Mouse (Mus musculus) embryonic facial prominence, embryonic 12.5 days (tissue): ENCODE results near the gene Nkain1. TPM values are rescaled to one million over a fixed set of nuclear protein-coding genes. Genes with fewer than 3 reads are reported as not detected.
A peak's percentile ranks its signal among the peaks of the same experiment; 100 is the strongest.

Experiments used
- ATAC-seq: fragments of 200-750 bp; cut with Nextera tagmentation; 2 replicates; pipeline ENCODE4 v1.8.0; 2017; ENCODE audit not compliant: insufficient number of reproducible peaks, insufficient read depth, low FRiP score, low TSS enrichment
- H3K27ac ChIP-seq: fragments of 300-500 bp; sonication (generic); 2 replicates; pipeline ENCODE4 v1.5.1; 2016; ENCODE audit warnings: mild to moderate bottlenecking
- H3K27me3 ChIP-seq: fragments of 300-500 bp; sonication (generic); 2 replicates; pipeline ENCODE4 v1.6.1; 2016; ENCODE audit warnings: mild to moderate bottlenecking, moderate library complexity
- H3K36me3 ChIP-seq: fragments of 300-500 bp; sonication (generic); 2 replicates; pipeline ENCODE4 v1.6.1; 2016; ENCODE audit warnings: mild to moderate bottlenecking
- H3K4me1 ChIP-seq: fragments of 300-500 bp; sonication (generic); 2 replicates; pipeline ENCODE4 v1.6.1; 2016
- H3K4me2 ChIP-seq: fragments of 300-500 bp; sonication (generic); replicated peaks from 2 replicates; pipeline ENCODE4 v1.6.1; 2016; ENCODE audit warnings: mild to moderate bottlenecking, moderate library complexity
- H3K4me3 ChIP-seq: fragments of 300-500 bp; sonication (generic); 2 replicates; pipeline ENCODE4 v1.5.1; 2016; ENCODE audit warnings: mild to moderate bottlenecking
- H3K9ac ChIP-seq: fragments of 300-500 bp; sonication (generic); 2 replicates; pipeline ENCODE4 v1.6.1; 2016; ENCODE audit warnings: mild to moderate bottlenecking, moderate library complexity
- H3K9me3 ChIP-seq: fragments of 300-500 bp; sonication (generic); 2 replicates; pipeline ENCODE4 v1.6.1; 2016; ENCODE audit warnings: mild to moderate bottlenecking, moderate library complexity
- WGBS: fragments of 180-500 bp; shearing (Covaris S2); methylation state at CpG from one replicate; pipeline ENCODE4 v1.1.7; 2016; 5-methylcytosine and 5-hydroxymethylcytosine counted together
- polyA plus RNA-seq: library from polyadenylated mRNA; unstranded; fragments of >200 nt; fragmentation: Nextera tagmentation; extraction: Ambion mirVana; gene quantifications from 2 replicates; pipeline ENCODE4 v1.2.1, GENCODE M21; 2016

Nkain1 gene
- polyA plus RNA-seq: 4.4 and 5.8 TPM in 2 replicates

DNA sequence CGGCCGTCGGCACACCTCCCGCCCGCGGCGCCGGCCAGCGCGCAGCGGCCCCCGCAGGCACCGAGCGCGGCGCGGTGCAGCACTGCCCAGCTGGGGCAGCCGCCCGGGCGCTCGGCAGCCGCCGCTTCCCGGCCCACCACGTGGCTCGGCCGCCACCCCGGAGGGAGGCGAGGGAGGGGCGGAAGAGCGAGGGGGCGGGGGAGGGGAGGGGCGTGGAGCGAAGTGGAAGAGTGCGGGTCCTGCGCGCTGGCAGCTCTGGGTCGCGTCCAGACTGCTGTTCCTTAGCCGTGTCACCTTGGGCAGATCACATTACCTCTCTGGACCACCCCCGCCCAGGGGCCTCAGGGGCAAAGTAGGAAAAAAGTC, at the start of gene Nkain1:
TSS of gene Nkain1 (minus strand) at position 126 of the 366 bp plus-strand sequence.
- 2% methylated on average over 39 of the region's 41 CpGs for WGBS
- Histone ChIP-seq H3K36me3 (no peaks in the 10 kb centered on the region), H3K9ac (peak within 1 kb of the TSS; percentile 89), H3K9me3 (no peaks in the 10 kb centered on the region), H3K27ac (peak within 1 kb of the TSS; percentile 69), H3K27me3 (no peaks in the 10 kb centered on the region), H3K4me3 (peak within 1 kb of the TSS; percentile 90), H3K4me2 (peak within 1 kb of the TSS; percentile 91), H3K4me1 (peaks cover 23% of the 10 kb centered on the region)
- peak; percentile 79 for ATAC-seq

GRCm38 (mm10) chr4:130578734-130579274, 4.8 kb upstream of the Nkain1 start:
- Histone ChIP-seq H3K9me3 (no peaks in the 10 kb centered on the region), H3K27me3 (no peaks in the 10 kb centered on the region), H3K4me3 (no peak overlapping the region), H3K27ac (no peak overlapping the region), H3K4me2 (no peak overlapping the region), H3K36me3 (no peaks in the 10 kb centered on the region), H3K9ac (no peak overlapping the region), H3K4me1 (no peaks in the 10 kb centered on the region)
- ATAC-seq: no peak
- 68% methylated on average over 9 of the region's 9 CpGs for WGBS

DNA sequence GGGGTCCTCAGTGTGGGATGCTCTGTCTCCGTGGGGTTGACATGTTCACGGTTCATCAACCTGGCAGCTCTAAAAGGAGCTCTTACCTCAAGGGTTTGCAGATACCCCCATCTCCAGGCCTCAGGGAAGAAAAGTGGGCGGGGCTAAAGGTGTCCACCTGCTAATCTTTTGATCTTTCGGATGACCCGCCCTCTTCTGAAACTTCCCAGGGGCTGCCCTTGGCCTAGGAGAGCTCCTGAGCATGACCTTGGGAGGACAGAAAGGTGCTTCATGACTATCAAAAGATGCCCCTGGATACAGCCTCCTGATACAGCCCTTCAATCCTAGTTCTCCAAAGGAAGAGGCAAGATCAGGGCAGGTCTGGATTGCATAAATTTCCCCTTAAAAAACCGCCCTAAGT, 3.1 kb upstream of the Nkain1 start:
- no peak overlapping the region for H3K27ac ChIP-seq
- H3K4me2 ChIP-seq: no peak overlapping the region
- no peak for ATAC-seq
- no peak overlapping the region for H3K4me3 ChIP-seq
- no peaks in the 10 kb centered on the region for H3K36me3 ChIP-seq
- no peaks in the 10 kb centered on the region for H3K27me3 ChIP-seq
- peaks cover 11% of the 10 kb centered on the region for H3K4me1 ChIP-seq
- WGBS: 72% methylated on average over 6 of the region's 6 CpGs
- H3K9ac ChIP-seq: no peak overlapping the region
- no peaks in the 10 kb centered on the region for H3K9me3 ChIP-seq

GRCm38 (mm10) chr4:130576247-130576931, 2.4 kb upstream of the Nkain1 start:
- H3K9ac ChIP-seq: no peak overlapping the region
- no peaks in the 10 kb centered on the region for H3K9me3 ChIP-seq
- no peaks in the 10 kb centered on the region for H3K36me3 ChIP-seq
- H3K27ac ChIP-seq: no peak overlapping the region
- no peak overlapping the region for H3K4me3 ChIP-seq
- H3K4me2 ChIP-seq: no peak overlapping the region
- H3K27me3 ChIP-seq: no peaks in the 10 kb centered on the region
- WGBS: 55% methylated on average over 13 of the region's 13 CpGs
- no peak for ATAC-seq
- peaks cover 16% of the 10 kb centered on the region for H3K4me1 ChIP-seq

DNA sequence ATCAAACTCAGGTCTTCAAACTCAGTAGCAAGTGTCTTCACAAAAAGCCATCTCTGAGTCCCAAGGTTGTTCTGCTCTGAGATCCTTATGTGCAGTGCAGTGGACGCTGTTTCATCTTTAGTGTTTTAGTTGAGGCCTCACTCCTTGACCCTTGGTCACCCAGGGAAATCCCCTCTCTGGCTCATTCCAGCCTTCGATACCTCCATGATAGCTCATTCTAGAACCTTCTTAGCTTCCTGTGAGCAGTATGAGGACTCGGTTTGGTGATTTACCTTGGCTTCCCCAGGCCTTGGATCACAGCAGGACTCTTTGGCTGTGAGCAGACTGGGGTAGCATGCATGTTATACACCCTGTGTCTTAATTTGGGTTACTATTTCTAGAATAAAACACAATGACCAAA, 1.6 kb upstream of the Nkain1 start:
- ATAC-seq: no peak
- Histone ChIP-seq H3K9me3 (no peaks in the 10 kb centered on the region), H3K36me3 (no peaks in the 10 kb centered on the region), H3K4me2 (no peak overlapping the region), H3K4me3 (no peak overlapping the region), H3K27me3 (no peaks in the 10 kb centered on the region), H3K4me1 (peaks cover 23% of the 10 kb centered on the region), H3K27ac (no peak overlapping the region), H3K9ac (no peak overlapping the region)
- WGBS: 80% methylated on average over 3 of the region's 3 CpGs

DNA sequence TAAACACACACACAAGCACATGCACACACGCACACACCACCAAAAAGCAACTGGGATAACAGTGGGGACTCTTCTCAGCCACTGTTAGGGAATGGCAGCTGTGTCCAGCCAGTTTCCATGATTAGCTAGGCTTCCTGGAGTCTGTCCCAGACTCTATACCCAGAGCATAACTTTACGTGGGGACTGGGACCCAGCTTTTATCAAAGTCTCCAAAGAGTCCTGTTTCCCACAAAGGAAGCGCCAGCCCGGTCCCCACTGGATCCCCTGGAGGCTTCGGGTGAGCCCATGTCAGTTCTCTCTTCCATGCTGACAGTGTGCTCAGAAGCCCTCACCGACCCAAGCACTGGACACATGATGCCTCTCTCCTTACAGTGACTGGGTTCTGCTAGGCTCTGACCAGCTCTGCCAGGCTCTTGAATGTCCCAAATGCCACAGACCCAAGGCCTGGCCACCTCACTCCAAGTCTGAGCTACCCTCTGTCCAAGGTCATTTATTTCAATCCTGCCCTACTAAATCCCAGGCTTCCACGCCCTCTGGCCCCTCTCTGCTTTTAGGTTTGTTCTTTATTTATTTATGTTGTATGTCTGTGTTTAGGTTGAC, 988 bp upstream of the Nkain1 start:
- WGBS: 88% methylated on average over 7 of the region's 7 CpGs
- H3K9me3 ChIP-seq: no peaks in the 10 kb centered on the region
- no peak overlapping the region for H3K27ac ChIP-seq
- no peak overlapping the region for H3K4me3 ChIP-seq
- H3K9ac ChIP-seq: no peak overlapping the region
- ATAC-seq: no peak
- H3K36me3 ChIP-seq: no peaks in the 10 kb centered on the region
- H3K27me3 ChIP-seq: no peaks in the 10 kb centered on the region
- peaks cover 23% of the 10 kb centered on the region for H3K4me1 ChIP-seq
- 0 out of 2 replicates have a peak overlapping the region, but pooled peaks have one; percentile 91 for H3K4me2 ChIP-seq

GRCm38 (mm10) chr4:130573351-130574047, 474 bp downstream of the Nkain1 start:
- under 1% methylated on average over 74 of the region's 76 CpGs for WGBS

DNA sequence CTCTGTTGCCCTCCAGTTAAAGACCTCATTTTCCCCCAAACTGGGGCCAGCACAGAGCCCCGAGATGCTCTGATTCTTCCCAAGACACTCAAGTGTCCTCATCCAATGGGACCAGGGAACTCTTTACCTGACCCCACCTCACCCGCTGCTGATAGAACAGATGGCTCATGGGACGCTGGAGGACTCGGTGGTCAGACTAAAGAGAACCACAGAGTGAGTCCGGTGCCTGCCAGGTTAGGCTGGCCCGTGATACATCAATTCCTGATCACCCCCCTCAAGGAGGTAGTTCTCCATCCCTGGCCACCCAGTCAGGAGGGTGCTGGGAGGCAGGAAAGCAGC, 992 bp downstream of the Nkain1 start:
- under 1% methylated on average over 6 of the region's 6 CpGs for WGBS
- H3K36me3 ChIP-seq: no peaks in the 10 kb centered on the region
- no peaks in the 10 kb centered on the region for H3K9me3 ChIP-seq
- H3K4me1 ChIP-seq: peaks cover 23% of the 10 kb centered on the region
- no peak for ATAC-seq
- H3K4me2 ChIP-seq: peak overlapping the region; percentile 91
- peak overlapping the region; percentile 89 for H3K9ac ChIP-seq
- H3K27me3 ChIP-seq: no peaks in the 10 kb centered on the region
- H3K27ac ChIP-seq: peak overlapping the region; percentile 69
- H3K4me3 ChIP-seq: peak overlapping the region; percentile 90

More at GRCm38 (mm10) chr4:130573351-130574047, 474 bp downstream of the Nkain1 start:
- Histone ChIP-seq H3K4me2 (peak overlapping the region; percentile 91), H3K36me3 (no peaks in the 10 kb centered on the region), H3K9ac (peak overlapping the region; percentile 89), H3K4me3 (peak overlapping the region; percentile 90), H3K27ac (peak overlapping the region; percentile 69), H3K4me1 (peaks cover 23% of the 10 kb centered on the region), H3K9me3 (no peaks in the 10 kb centered on the region), H3K27me3 (no peaks in the 10 kb centered on the region)
- peak; percentile 31 for ATAC-seq

- Histone ChIP-seq H3K4me3 (peak overlapping the region; percentile 90), H3K4me2 (peak overlapping the region; percentile 91), H3K36me3 (no peaks in the 10 kb centered on the region), H3K27ac (no peak overlapping the region), H3K4me1 (peaks cover 23% of the 10 kb centered on the region), H3K9me3 (no peaks in the 10 kb centered on the region), H3K27me3 (no peaks in the 10 kb centered on the region), H3K9ac (peak overlapping the region; percentile 89)
- 31% methylated on average over 10 of the region's 10 CpGs for WGBS
- no peak for ATAC-seq
These were observed 1.4 kb downstream of the Nkain1 start for GRCm38 (mm10) chr4:130572545-130572944.

DNA sequence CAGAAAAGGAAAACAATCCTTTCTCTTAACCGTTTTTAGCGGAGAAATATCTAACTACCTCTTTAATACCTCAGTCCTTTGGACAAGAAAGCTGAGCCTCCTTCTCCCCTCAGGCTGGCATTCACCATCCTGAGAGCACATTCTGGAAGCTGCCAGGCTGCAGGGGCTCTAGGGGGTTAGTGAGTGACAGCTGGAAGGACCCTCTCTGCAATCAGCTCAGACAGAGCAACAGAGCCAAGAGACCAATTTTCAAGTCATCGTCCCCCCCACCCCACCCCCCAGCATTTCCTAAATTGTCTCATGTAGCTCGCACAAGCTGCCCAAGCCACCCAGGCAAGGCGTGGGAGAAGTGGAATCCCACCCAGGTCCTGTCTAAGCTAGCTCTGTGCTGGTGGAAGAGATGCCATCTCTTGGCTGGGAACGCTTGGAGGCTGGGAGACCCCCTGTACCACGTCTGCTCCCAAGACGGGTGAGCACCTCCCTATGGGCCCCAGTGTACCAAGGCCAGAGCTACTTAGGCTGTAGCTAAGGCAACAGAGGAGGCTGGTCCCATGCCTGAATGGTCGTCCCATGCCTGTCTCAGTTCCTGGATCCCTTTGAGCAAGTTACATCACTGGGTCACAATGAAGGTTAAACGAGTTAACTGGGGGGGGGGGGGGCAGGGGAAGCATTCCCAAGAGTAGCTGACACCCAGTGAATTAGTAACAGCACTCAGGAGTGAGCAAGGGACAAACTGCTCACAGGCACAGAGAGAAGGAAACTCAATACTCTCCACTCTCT, 2.8 kb downstream of the Nkain1 start:
- H3K4me2 ChIP-seq: 0 out of 2 replicates have a peak overlapping the region, but pooled peaks have one; percentile 11
- 0 out of 2 replicates have a peak overlapping the region, but pooled peaks have one; percentile 23 for H3K27ac ChIP-seq
- no peaks in the 10 kb centered on the region for H3K27me3 ChIP-seq
- H3K36me3 ChIP-seq: no peaks in the 10 kb centered on the region
- no peak overlapping the region for H3K4me3 ChIP-seq
- 37% methylated on average over 10 of the region's 10 CpGs for WGBS
- H3K9ac ChIP-seq: no peak overlapping the region
- H3K9me3 ChIP-seq: no peaks in the 10 kb centered on the region
- ATAC-seq: no peak
- H3K4me1 ChIP-seq: peaks cover 23% of the 10 kb centered on the region
